Mouse (Mus musculus): ENCODE data around the gene Arhgap45.

DNA sequence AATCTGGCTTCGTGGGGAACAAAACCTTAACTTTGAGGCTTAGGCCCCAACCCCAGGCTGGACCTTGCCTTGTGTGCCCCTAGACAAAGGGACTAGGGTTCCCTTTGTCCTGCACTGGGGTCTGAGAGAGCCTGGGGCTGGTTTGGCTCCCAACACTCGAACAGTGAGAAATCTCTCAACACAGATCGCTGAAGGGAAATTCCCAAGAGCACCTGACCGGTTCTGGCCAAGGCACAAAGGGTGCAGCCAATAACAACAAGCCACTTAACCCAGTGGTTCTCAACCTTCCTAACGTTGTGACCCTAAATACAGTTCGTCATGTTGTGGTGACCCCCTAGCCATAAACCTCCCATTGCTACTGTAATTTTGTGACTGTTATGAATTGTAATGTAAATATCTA is 33.8 kb downstream of the Arhgap45 start:
- no peak for TF ChIP-seq CTCF (IDR thresholded peaks at IDR 0.05; ENCODE audit: low read depth)
- TF ChIP-seq EP300 (IDR thresholded peaks at IDR 0.05; ENCODE audit: low read depth) = no peak

Data from liver, embryonic 14.5 days (tissue).